Mouse (Mus musculus) limb, embryonic 13.5 days (tissue): Measurements from ENCODE around the gene Kctd12. TPM values are rescaled to one million over a fixed set of nuclear protein-coding genes. Genes with fewer than 3 reads are reported as not detected.
A peak's percentile ranks its signal among the peaks of the same experiment; 100 is the strongest.

ENCODE experiments used
- ATAC-seq: fragments of 200-750 bp; cut with Nextera tagmentation; 2 replicates; pipeline ENCODE4 v1.8.0; 2017; ENCODE audit warnings: low read depth, moderate number of reproducible peaks, moderate TSS enrichment; ENCODE audit not compliant: low FRiP score
- H3K27ac ChIP-seq: fragments of 300-500 bp; sonication (generic); 2 replicates; pipeline ENCODE4 v1.5.1; 2015; ENCODE audit warnings: inconsistent platforms, mild to moderate bottlenecking, moderate library complexity
- H3K27me3 ChIP-seq: fragments of 300-500 bp; sonication (generic); 2 replicates; pipeline ENCODE4 v1.6.1; 2015; ENCODE audit warnings: mild to moderate bottlenecking, inconsistent platforms
- H3K36me3 ChIP-seq: fragments of 300-500 bp; sonication (generic); 2 replicates; pipeline ENCODE4 v1.6.1; 2015; ENCODE audit warnings: inconsistent platforms, mild to moderate bottlenecking, moderate library complexity
- H3K4me1 ChIP-seq: fragments of 300-500 bp; sonication (generic); 2 replicates; pipeline ENCODE4 v1.6.1; 2015; ENCODE audit warnings: inconsistent platforms
- H3K4me2 ChIP-seq: fragments of 300-500 bp; sonication (generic); replicated peaks from 2 replicates; pipeline ENCODE4 v1.6.1; 2015; ENCODE audit warnings: inconsistent platforms, mild to moderate bottlenecking, moderate library complexity
- H3K4me3 ChIP-seq: fragments of 300-500 bp; sonication (generic); 2 replicates; pipeline ENCODE4 v1.5.1; 2015; ENCODE audit warnings: moderate library complexity, mild to moderate bottlenecking, inconsistent platforms
- H3K9ac ChIP-seq: fragments of 300-500 bp; sonication (generic); 2 replicates; pipeline ENCODE4 v1.6.1; 2015; ENCODE audit warnings: mild to moderate bottlenecking, inconsistent platforms
- H3K9me3 ChIP-seq: fragments of 300-500 bp; sonication (generic); 2 replicates; pipeline ENCODE4 v1.6.1; 2016; ENCODE audit warnings: inconsistent platforms
- WGBS: fragments of 180-500 bp; shearing (Covaris S2); methylation state at CpG from one replicate; pipeline ENCODE4 v1.1.7; 2015; 5-methylcytosine and 5-hydroxymethylcytosine counted together
- microRNA-seq: library from miRNA; unstranded; fragments of <30 nt; microRNA quantifications from one replicate; pipeline ENCODE4, GENCODE M21; 2016
- polyA plus RNA-seq: library from polyadenylated mRNA; unstranded; fragments of >200 nt; fragmentation: Nextera tagmentation; extraction: Ambion mirVana; gene quantifications from 2 replicates; pipeline ENCODE4 v1.2.1, GENCODE M21; 2015

The Kctd12 gene
- polyA plus RNA-seq, 1 experiment from 2014 or later = 41.4 TPM

DNA sequence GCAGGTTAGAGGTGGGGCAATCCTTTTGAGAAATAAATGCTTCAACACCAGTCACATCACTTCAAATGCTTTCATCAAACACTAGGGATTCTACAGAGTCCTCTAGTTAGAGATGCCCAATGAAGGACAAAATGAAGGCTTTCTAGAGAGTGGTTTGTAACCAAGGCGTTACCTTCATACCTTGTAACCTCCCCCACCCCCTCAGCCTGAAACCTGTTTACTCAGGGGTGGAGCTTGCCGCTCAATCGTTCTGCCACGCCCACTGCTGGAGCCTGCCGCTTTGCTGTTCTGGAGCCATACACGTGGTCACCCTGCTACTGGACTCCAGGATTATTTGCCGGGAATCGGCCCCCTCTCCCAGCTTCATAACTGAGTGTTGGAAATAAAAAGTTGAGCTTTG lies 28.9 kb downstream of the Kctd12 start:
- no peak for ATAC-seq
- Histone ChIP-seq H3K9ac (no peak overlapping the region), H3K27ac (no peak overlapping the region), H3K27me3 (no peaks in the 10 kb centered on the region), H3K4me2 (no peak overlapping the region), H3K9me3 (no peaks in the 10 kb centered on the region), H3K4me3 (no peak overlapping the region), H3K36me3 (no peaks in the 10 kb centered on the region), H3K4me1 (no peaks in the 10 kb centered on the region)
- WGBS = 26% methylated on average over 8 of the region's 8 CpGs

DNA sequence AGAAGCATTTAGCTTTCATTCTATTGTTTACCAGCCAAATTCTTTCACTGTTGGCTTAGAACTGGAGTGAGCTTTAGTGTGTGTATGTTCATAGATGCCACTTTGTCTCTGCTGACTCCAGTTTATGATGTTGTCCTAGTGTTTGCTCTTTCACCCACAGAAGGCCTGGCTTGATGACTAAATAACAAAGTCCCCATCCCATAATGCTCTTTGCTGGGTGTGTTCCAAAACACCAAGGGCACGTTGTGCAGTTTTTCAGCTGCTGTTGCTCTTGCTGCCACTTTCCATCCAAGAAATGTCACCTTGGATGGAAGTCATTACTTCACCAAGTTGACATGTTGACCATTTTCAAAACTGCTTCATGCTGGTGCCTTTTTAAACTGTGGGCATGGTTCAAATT lies 30.5 kb downstream of the Kctd12 start:
- no peak overlapping the region for H3K4me3 ChIP-seq
- ATAC-seq = no peak
- no peak overlapping the region for H3K9ac ChIP-seq
- no peak overlapping the region for H3K27ac ChIP-seq
- no peak overlapping the region for H3K4me2 ChIP-seq
- no peaks in the 10 kb centered on the region for H3K9me3 ChIP-seq
- H3K4me1 ChIP-seq = no peaks in the 10 kb centered on the region
- no peaks in the 10 kb centered on the region for H3K36me3 ChIP-seq
- H3K27me3 ChIP-seq = no peaks in the 10 kb centered on the region
- 75% methylated on average over 1 of the region's 1 CpGs for WGBS

DNA sequence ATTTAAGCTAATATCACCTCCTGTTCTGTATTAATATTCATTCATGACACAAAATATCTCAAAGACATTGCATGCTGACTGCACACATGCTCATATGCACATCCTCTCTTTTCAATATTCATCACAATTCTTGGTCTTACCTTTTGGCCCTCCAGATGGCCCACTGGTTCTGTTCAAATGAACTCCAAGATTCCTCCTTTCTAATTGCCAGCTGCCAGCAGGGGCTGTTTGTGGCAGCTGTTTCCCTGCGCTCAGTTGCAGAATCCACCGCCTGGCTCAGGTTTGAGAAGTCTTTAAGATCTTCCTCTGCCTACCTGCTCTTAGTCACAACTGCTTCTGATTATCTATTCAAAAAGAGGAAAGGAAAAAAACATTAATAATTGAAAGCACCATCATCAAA lies 34.6 kb downstream of the Kctd12 start:
- H3K4me1 ChIP-seq = no peaks in the 10 kb centered on the region
- no peaks in the 10 kb centered on the region for H3K27me3 ChIP-seq
- no peak overlapping the region for H3K4me3 ChIP-seq
- no peak for ATAC-seq
- H3K4me2 ChIP-seq = no peak overlapping the region
- H3K9ac ChIP-seq = no peak overlapping the region
- no peaks in the 10 kb centered on the region for H3K36me3 ChIP-seq
- WGBS = 48% methylated on average over 2 of the region's 2 CpGs
- H3K27ac ChIP-seq = no peak overlapping the region
- no peaks in the 10 kb centered on the region for H3K9me3 ChIP-seq

DNA sequence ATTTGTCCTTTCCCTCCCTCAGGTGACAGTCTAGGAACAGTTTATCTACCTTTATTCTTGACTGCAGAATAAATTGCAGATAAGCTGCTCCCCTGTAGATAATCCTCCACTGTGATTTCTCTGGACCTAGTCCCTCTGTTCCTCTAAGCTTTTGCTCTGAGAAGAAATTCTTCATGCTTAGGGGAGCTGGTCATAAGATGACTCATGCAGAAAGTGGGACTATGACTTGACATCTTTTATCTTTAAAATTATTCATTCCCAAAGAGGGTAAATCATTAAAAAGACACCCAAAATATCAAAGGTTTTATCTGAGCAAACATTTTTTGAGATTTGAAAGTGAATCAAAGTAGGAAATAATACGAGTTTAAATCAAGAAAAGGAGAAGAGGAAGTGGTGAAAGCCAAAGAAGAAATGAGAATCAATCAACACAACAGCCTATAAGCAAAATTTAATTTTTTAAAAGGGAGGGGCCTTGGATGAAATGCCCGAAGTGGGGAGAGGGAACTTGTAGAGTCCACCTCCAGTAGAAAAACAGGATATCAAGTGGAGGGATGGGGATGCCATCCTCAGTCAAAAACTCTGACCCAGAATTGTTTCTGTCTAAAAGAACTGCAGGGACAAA lies 40.1 kb downstream of the Kctd12 start:
- H3K9me3 ChIP-seq = no peaks in the 10 kb centered on the region
- no peak overlapping the region for H3K4me2 ChIP-seq
- no peak overlapping the region for H3K4me3 ChIP-seq
- no peaks in the 10 kb centered on the region for H3K27me3 ChIP-seq
- no peaks in the 10 kb centered on the region for H3K4me1 ChIP-seq
- ATAC-seq = no peak
- H3K36me3 ChIP-seq = no peaks in the 10 kb centered on the region
- H3K27ac ChIP-seq = no peak overlapping the region
- 78% methylated on average over 2 of the region's 2 CpGs for WGBS
- H3K9ac ChIP-seq = no peak overlapping the region

DNA sequence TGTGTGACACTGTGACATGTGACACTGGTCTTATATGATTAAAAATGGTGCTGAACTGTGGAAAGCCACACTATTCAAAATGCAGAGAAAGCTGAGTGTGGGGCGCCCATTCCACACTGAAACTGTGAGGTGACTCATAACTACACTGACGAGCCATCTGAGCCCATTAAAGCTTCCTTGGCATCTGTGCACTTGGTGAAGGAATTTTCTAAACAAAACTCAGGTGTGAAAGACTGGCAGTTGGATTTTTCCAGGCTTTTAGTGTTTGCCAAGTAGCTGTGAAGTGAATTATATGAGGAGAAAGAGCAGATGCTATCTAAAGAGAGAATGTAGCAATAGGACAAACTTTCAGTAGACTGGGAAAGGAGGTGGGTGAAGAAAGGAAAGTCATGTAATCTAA lies 47.6 kb downstream of the Kctd12 start:
- WGBS = 55% methylated on average over 2 of the region's 2 CpGs
- H3K36me3 ChIP-seq = no peaks in the 10 kb centered on the region

DNA sequence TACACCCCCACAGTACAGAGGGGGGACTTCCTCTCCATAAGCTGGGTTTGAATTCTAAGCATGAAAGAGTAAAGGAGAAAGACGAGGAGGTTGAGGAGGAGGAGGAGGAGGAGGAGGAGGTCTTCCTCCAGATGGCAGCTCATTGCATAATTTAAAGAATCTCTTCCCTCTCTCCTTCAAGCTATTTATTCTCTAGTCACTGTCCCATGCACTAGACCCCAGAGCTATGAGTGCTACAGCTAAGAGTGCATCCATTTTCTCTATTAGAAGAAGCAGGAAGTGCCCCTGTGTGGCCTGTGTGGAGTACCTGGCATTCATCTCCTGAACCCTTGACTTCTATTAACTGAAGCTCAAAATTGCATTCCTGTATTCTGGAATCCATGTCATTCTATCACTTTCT lies 51.5 kb downstream of the Kctd12 start:
- 71% methylated on average over 1 of the region's 1 CpGs for WGBS
- no peak for ATAC-seq
- peaks cover 12% of the 10 kb centered on the region for H3K4me1 ChIP-seq
- H3K9ac ChIP-seq = no peak overlapping the region
- no peak overlapping the region for H3K27ac ChIP-seq
- H3K36me3 ChIP-seq = no peaks in the 10 kb centered on the region
- no peaks in the 10 kb centered on the region for H3K27me3 ChIP-seq
- H3K4me2 ChIP-seq = no peak overlapping the region
- no peak overlapping the region for H3K4me3 ChIP-seq
- no peaks in the 10 kb centered on the region for H3K9me3 ChIP-seq

More for the DNA sequence above, 47.6 kb downstream of the Kctd12 start:
- ATAC-seq = peak; percentile 44; the same call in 1 of the 2 replicates
- H3K27me3 ChIP-seq = no peaks in the 10 kb centered on the region
- no peaks in the 10 kb centered on the region for H3K4me1 ChIP-seq
- H3K4me3 ChIP-seq = no peak overlapping the region
- H3K4me2 ChIP-seq = no peak overlapping the region
- no peaks in the 10 kb centered on the region for H3K9me3 ChIP-seq
- no peak overlapping the region for H3K27ac ChIP-seq
- no peak overlapping the region for H3K9ac ChIP-seq

DNA sequence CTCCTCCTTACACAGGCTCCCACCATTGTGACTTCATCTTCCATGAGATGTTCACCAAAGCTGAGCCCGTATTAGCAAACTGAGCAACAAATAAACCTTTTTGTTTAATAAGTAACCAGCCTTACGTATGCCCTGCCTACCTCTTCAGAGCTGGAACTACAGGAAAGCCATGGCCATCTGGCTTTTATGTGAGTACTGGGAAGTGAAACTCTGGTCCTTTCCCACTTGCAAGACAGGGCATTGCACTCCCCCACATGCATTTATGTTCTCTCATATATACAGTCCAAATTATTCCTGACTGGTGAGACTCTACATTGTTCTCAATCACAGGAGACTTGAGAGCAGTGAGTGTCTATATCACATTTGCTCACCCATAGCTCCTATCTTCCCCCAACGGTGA lies 52.9 kb downstream of the Kctd12 start:
- Histone ChIP-seq H3K27ac (no peak overlapping the region), H3K4me1 (peaks cover 12% of the 10 kb centered on the region), H3K9me3 (no peaks in the 10 kb centered on the region), H3K27me3 (no peaks in the 10 kb centered on the region), H3K4me3 (no peak overlapping the region), H3K4me2 (no peak overlapping the region), H3K9ac (no peak overlapping the region), H3K36me3 (no peaks in the 10 kb centered on the region)
- no peak for ATAC-seq
- WGBS = 66% methylated on average over 3 of the region's 3 CpGs

DNA sequence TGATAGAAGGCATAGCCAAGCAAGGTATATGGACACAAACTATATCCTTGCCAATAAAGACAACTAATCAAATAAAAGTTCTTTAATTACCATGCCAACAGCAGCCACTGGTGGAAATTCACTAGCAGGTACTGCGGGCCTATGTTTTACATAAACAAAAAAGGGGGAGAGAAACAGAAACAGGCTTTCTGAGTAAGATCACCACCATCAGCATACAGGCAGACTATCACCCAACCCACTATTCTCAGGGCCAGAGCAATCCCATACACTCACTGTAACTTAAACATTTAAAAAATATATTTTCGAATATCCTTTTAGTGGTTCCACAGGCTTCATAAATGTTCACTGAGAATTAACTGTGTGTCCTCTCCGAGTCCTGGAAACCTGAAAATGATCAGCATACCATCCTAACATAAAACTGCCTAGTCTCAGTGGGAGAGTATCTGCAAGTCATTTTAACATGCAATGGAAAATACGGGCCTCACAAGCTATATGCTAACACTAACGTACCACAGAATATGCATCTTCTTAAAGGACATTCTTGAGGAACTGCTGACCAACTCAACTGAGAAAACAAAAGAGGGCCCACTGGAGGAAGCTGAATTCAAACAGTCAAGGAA lies 54.5 kb downstream of the Kctd12 start:
- H3K9ac ChIP-seq = no peak overlapping the region
- H3K9me3 ChIP-seq = no peaks in the 10 kb centered on the region
- no peaks in the 10 kb centered on the region for H3K27me3 ChIP-seq
- 62% methylated on average over 5 of the region's 5 CpGs for WGBS
- no peaks in the 10 kb centered on the region for H3K36me3 ChIP-seq
- no peak overlapping the region for H3K27ac ChIP-seq
- peaks cover 12% of the 10 kb centered on the region for H3K4me1 ChIP-seq
- ATAC-seq = no peak
- no peak overlapping the region for H3K4me3 ChIP-seq
- no peak overlapping the region for H3K4me2 ChIP-seq

Small RNA genes lying within 50 kb of the gene (microRNA-seq; reads per million reads assigned to microRNA genes)
- gene Mir5130 = 0.87 reads per million

Other genes with a start within 250 kb of the Kctd12 start
- gene Acod1, start 64.3 kb upstream of the Kctd12 start, polyA plus RNA-seq = not detected in 2 replicates
- gene Cln5, start 87.6 kb upstream of the Kctd12 start, polyA plus RNA-seq = 31.3 and 31.9 TPM in 2 replicates
- gene Fbxl3, start 116.9 kb upstream of the Kctd12 start, polyA plus RNA-seq = 22.1 and 23.4 TPM in 2 replicates